Mouse (Mus musculus): Measurements from ENCODE around the gene Arl6ip4.

DNA sequence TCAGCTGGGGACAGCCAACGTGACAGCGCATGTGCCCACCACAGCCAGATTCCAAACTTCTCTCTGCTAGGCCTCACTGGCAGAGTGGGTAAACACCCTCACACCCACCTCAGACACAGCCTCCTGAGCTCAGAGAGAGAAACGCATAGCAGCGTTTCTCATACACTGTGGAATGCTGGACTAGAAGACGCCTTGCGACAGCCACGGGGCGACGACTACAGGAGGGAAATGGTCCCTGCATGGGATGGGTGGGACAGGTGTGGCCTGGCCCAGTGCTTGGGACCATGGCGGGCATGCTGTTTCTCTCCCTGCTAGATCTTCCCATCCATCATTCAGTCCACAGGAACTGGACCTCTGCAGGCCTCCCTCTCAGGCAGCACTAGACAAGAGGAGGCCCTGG is 33.4 kb upstream of the Arl6ip4 start:
- TF ChIP-seq CTCF (conservative IDR thresholded peaks at IDR 0.05; ENCODE audit: insufficient read depth, insufficient read length, low read depth, low read length), result no peak
- no peak for TF ChIP-seq POLR2A (IDR thresholded peaks at IDR 0.05; ENCODE audit: low read depth, low read length)
